Mouse (Mus musculus) megakaryocyte, embryonic 14.5 days (primary cell): ENCODE data around the gene B9d2. TPM values are rescaled to one million over a fixed set of nuclear protein-coding genes. Genes with fewer than 3 reads are reported as not detected.
A peak's percentile ranks its signal among the peaks of the same experiment; 100 is the strongest.

Experiments used
- H3K27me3 ChIP-seq: replicated peaks from 2 replicates; pipeline ENCODE3; 2012; ENCODE audit warnings: inconsistent platforms
- H3K36me3 ChIP-seq: replicated peaks from 2 replicates; pipeline ENCODE3; 2012; ENCODE audit warnings: low read length, inconsistent platforms, mixed read lengths
- H3K4me1 ChIP-seq: 2 replicates; pipeline ENCODE4 v1.6.1; 2012; ENCODE audit warnings: inconsistent platforms
- H3K4me3 ChIP-seq: replicated peaks from 2 replicates; pipeline ENCODE3; 2012; ENCODE audit warnings: moderate library complexity, mild to moderate bottlenecking, inconsistent platforms
- H3K9me3 ChIP-seq: 2 replicates; pipeline ENCODE4 v1.6.1; 2012; ENCODE audit warnings: inconsistent platforms
- FLI1 ChIP-seq: IDR thresholded peaks from 2 replicates; pipeline ENCODE4 v1.6.1; 2012; ENCODE audit warnings: low read length, inconsistent platforms, mixed read lengths
- GATA1 ChIP-seq: IDR thresholded peaks from 3 replicates; pipeline ENCODE4 v1.6.1; 2012; ENCODE audit warnings: mixed read lengths, low read length, inconsistent platforms, borderline replicate concordance
- polyA plus RNA-seq: library from polyadenylated mRNA; stranded (reverse); fragments of >175 nt; gene quantifications from 2 replicates; pipeline ENCODE4 v1.2.3, GENCODE M21; 2012; ENCODE audit warnings: low replicate concordance; ENCODE audit not compliant: insufficient read depth

The B9d2 gene
- polyA plus RNA-seq, 1 experiment: 89.8 TPM

GRCm38 (mm10) chr7:25651281-25651680 is 29.3 kb upstream of the B9d2 start:
- Histone ChIP-seq H3K36me3 (peaks cover 8% of the 10 kb centered on the region), H3K9me3 (no peaks in the 10 kb centered on the region), H3K4me1 (peaks cover 71% of the 10 kb centered on the region), H3K27me3 (peaks cover 4% of the 10 kb centered on the region), H3K4me3 (peak overlapping the region; percentile 81)
- TF ChIP-seq FLI1 (no peak), GATA1 (no peak)

- Histone ChIP-seq H3K9me3 (no peaks in the 10 kb centered on the region), H3K36me3 (peaks cover 4% of the 10 kb centered on the region), H3K27me3 (no peaks in the 10 kb centered on the region), H3K4me1 (peaks cover 71% of the 10 kb centered on the region), H3K4me3 (no peak overlapping the region)
- TF ChIP-seq FLI1 (no peak), GATA1 (no peak)
Measured at GRCm38 (mm10) chr7:25652244-25652759, 28.3 kb upstream of the B9d2 start.

- Histone ChIP-seq H3K4me1 (peaks cover 64% of the 10 kb centered on the region), H3K4me3 (no peak overlapping the region), H3K9me3 (no peaks in the 10 kb centered on the region), H3K36me3 (peaks cover 4% of the 10 kb centered on the region), H3K27me3 (no peaks in the 10 kb centered on the region)
- TF ChIP-seq FLI1 (no peak), GATA1 (no peak)
Measured at GRCm38 (mm10) chr7:25655601-25656428, 24.8 kb upstream of the B9d2 start.

GRCm38 (mm10) chr7:25657785-25658184 is 22.8 kb upstream of the B9d2 start:
- Histone ChIP-seq H3K4me3 (peak overlapping the region; percentile 95), H3K36me3 (peaks cover 24% of the 10 kb centered on the region), H3K4me1 (peaks cover 65% of the 10 kb centered on the region), H3K27me3 (no peaks in the 10 kb centered on the region), H3K9me3 (no peaks in the 10 kb centered on the region)
- no peak for TF ChIP-seq GATA1
- TF ChIP-seq FLI1: no peak

GRCm38 (mm10) chr7:25658657-25659472 is 21.7 kb upstream of the B9d2 start, which contains the start of the genes Bckdha and Exosc5:
TSS of gene Bckdha (minus strand) at chr7:25658981.
TSS of gene Exosc5 (plus strand) at chr7:25659164.
- TF ChIP-seq GATA1 (no peak), FLI1 (no peak)
- H3K9me3 ChIP-seq: no peaks in the 10 kb centered on the region
- H3K27me3 ChIP-seq: no peaks in the 10 kb centered on the region
- H3K36me3 ChIP-seq: peaks cover 29% of the 10 kb centered on the region
- H3K4me1 ChIP-seq: peaks cover 67% of the 10 kb centered on the region
- H3K4me3 ChIP-seq: peak within 1 kb of the TSS; percentile 95

GRCm38 (mm10) chr7:25666381-25666780 is 14.2 kb upstream of the B9d2 start:
- no peak for TF ChIP-seq FLI1
- TF ChIP-seq GATA1: no peak
- peaks cover 50% of the 10 kb centered on the region for H3K4me1 ChIP-seq
- H3K36me3 ChIP-seq: peaks cover 97% of the 10 kb centered on the region

GRCm38 (mm10) chr7:25669158-25669557 is 11.4 kb upstream of the B9d2 start:
- no peak for TF ChIP-seq FLI1
- TF ChIP-seq GATA1: no peak
- no peak overlapping the region for H3K4me3 ChIP-seq
- H3K9me3 ChIP-seq: peaks cover 4% of the 10 kb centered on the region; the same call in 1 of the 2 replicates
- peaks cover 32% of the 10 kb centered on the region for H3K4me1 ChIP-seq
- H3K27me3 ChIP-seq: peaks cover under 1% of the 10 kb centered on the region
- peaks cover 80% of the 10 kb centered on the region for H3K36me3 ChIP-seq

More at GRCm38 (mm10) chr7:25666381-25666780, 14.2 kb upstream of the B9d2 start:
- Histone ChIP-seq H3K27me3 (no peaks in the 10 kb centered on the region), H3K9me3 (no peaks in the 10 kb centered on the region), H3K4me3 (no peak overlapping the region)

- H3K27me3 ChIP-seq: peaks cover 5% of the 10 kb centered on the region
- peaks cover 32% of the 10 kb centered on the region for H3K4me1 ChIP-seq
- H3K36me3 ChIP-seq: peaks cover 75% of the 10 kb centered on the region
- TF ChIP-seq FLI1 (no peak), GATA1 (no peak)
- no peak overlapping the region for H3K4me3 ChIP-seq
- peaks cover 4% of the 10 kb centered on the region; the same call in 1 of the 2 replicates for H3K9me3 ChIP-seq
Measured at GRCm38 (mm10) chr7:25669631-25670030, 10.9 kb upstream of the B9d2 start.

- H3K36me3 ChIP-seq: peaks cover 70% of the 10 kb centered on the region
- H3K4me1 ChIP-seq: peaks cover 32% of the 10 kb centered on the region
- no peak overlapping the region for H3K4me3 ChIP-seq
- H3K9me3 ChIP-seq: peaks cover 4% of the 10 kb centered on the region; the same call in 1 of the 2 replicates
- peaks cover 6% of the 10 kb centered on the region for H3K27me3 ChIP-seq
- TF ChIP-seq FLI1 (no peak), GATA1 (no peak)
Measured at GRCm38 (mm10) chr7:25670096-25670495, 10.5 kb upstream of the B9d2 start.

- H3K4me3 ChIP-seq: no peak overlapping the region
- H3K36me3 ChIP-seq: peaks cover 54% of the 10 kb centered on the region
- TF ChIP-seq FLI1 (no peak), GATA1 (no peak)
- H3K9me3 ChIP-seq: peaks cover 4% of the 10 kb centered on the region; the same call in 1 of the 2 replicates
- H3K4me1 ChIP-seq: peaks cover 36% of the 10 kb centered on the region
- H3K27me3 ChIP-seq: peaks cover 6% of the 10 kb centered on the region
Measured at GRCm38 (mm10) chr7:25671686-25672085, 8.9 kb upstream of the B9d2 start.
